Mouse (Mus musculus): ENCODE results near the gene Ets1.

- TF ChIP-seq POLR2A (IDR thresholded peaks at IDR 0.05; ENCODE audit: borderline replicate concordance, low read depth, low read length) = no peak
- TF ChIP-seq CTCF (IDR thresholded peaks at IDR 0.05; ENCODE audit: low read depth, low read length) = no peak
Observed at GRCm38 (mm10) chr9:32648286-32648685, 12.3 kb downstream of the Ets1 start.

Measured in bone marrow macrophage, adult 2 months (primary cell).